Mouse (Mus musculus) bone marrow macrophage, adult 2 months (primary cell): Measurements from ENCODE around the gene Ecsit.

Experiments used
- CTCF ChIP-seq: IDR thresholded peaks from 2 replicates; pipeline ENCODE4 v1.5.1; 2012; ENCODE audit warnings: low read depth, mild to moderate bottlenecking, low read length, moderate library complexity
- POLR2A ChIP-seq: IDR thresholded peaks from 2 replicates; pipeline ENCODE4 v1.6.1; 2012; ENCODE audit warnings: mild to moderate bottlenecking, low read depth, low read length, borderline replicate concordance

- TF ChIP-seq CTCF = no peak
- TF ChIP-seq POLR2A = no peak
Measured at GRCm38 (mm10) chr9:22132220-22132619, 47.0 kb upstream of the Ecsit start.
